Mouse (Mus musculus) urinary bladder, postnatal 14 days (tissue): Measurements from ENCODE around the gene Ugt1a10.
"Not testable (repeated sequence)": the region's sequence is repeated elsewhere in the genome, so short reads cannot be mapped to it uniquely, and the experiment has no call there.

Experiments used
- DNase-seq: peaks from one replicate; pipeline ENCODE4 v3.0.0; 2021; ENCODE audit warnings: low spot score

The Ugt1a10 gene

GRCm38 (mm10) chr1:88215466-88216380 lies 160.5 kb downstream of the Ugt1a10 start:
- DNase-seq, result no peak

GRCm38 (mm10) chr1:88216551-88216950 lies 161.4 kb downstream of the Ugt1a10 start:
- DNase-seq, result no peak

GRCm38 (mm10) chr1:88217144-88217543 lies 162.0 kb downstream of the Ugt1a10 start:
- no peak for DNase-seq

- DNase-seq, result no peak
Observed at GRCm38 (mm10) chr1:88217576-88217975, 162.4 kb downstream of the Ugt1a10 start.

GRCm38 (mm10) chr1:88218051-88218450 lies 162.9 kb downstream of the Ugt1a10 start:
- DNase-seq, result no peak

- DNase-seq, result no peak
Observed at GRCm38 (mm10) chr1:88218591-88218990, 163.4 kb downstream of the Ugt1a10 start.

GRCm38 (mm10) chr1:88219054-88219453 lies 163.9 kb downstream of the Ugt1a10 start:
- DNase-seq, result no peak

- peak; percentile 16 for DNase-seq
Observed at GRCm38 (mm10) chr1:88220336-88220735, 165.1 kb downstream of the Ugt1a10 start.

- DNase-seq, result no peak
Observed at GRCm38 (mm10) chr1:88222216-88222615, 167.0 kb downstream of the Ugt1a10 start.

- DNase-seq, result peak; percentile 5
Observed at GRCm38 (mm10) chr1:88223011-88223515, 167.9 kb downstream of the Ugt1a10 start.

- DNase-seq, result peak; percentile 8
Observed at GRCm38 (mm10) chr1:88223591-88223990, 168.4 kb downstream of the Ugt1a10 start.

GRCm38 (mm10) chr1:88224029-88224776 lies 169.0 kb downstream of the Ugt1a10 start:
- peak; percentile 88 for DNase-seq

GRCm38 (mm10) chr1:88225301-88225700 lies 170.1 kb downstream of the Ugt1a10 start:
- DNase-seq, result not testable (repeated sequence)

- peak; percentile 9 for DNase-seq
Observed at GRCm38 (mm10) chr1:88225741-88226140, 170.6 kb downstream of the Ugt1a10 start.

GRCm38 (mm10) chr1:88226670-88227379 lies 171.6 kb downstream of the Ugt1a10 start, which contains the start of gene Mroh2a:
Gene Mroh2a (plus strand): TSS chr1:88226986.
- DNase-seq, result peak; percentile 25

GRCm38 (mm10) chr1:88227482-88227881 lies 172.3 kb downstream of the Ugt1a10 start:
- peak; percentile 8 for DNase-seq

- DNase-seq, result peak; percentile 25
Observed at GRCm38 (mm10) chr1:88228121-88228520, 172.9 kb downstream of the Ugt1a10 start.

- DNase-seq, result no peak
Observed at GRCm38 (mm10) chr1:88229566-88229965, 174.4 kb downstream of the Ugt1a10 start.

GRCm38 (mm10) chr1:88229986-88230385 lies 174.8 kb downstream of the Ugt1a10 start:
- no peak for DNase-seq

- DNase-seq, result no peak
Observed at GRCm38 (mm10) chr1:88230421-88230820, 175.2 kb downstream of the Ugt1a10 start.

- DNase-seq, result no peak
Observed at GRCm38 (mm10) chr1:88230981-88231802, 176.0 kb downstream of the Ugt1a10 start.
